Mouse (Mus musculus) megakaryocyte, embryonic 14.5 days (primary cell): ENCODE measurements at regions not wholly inside any gene's neighbourhood (a gene's known extent, or its start where the extent isn't known, plus 50 kb on each side); places are given as distances from the start of the nearest gene placed in this dataset.

Experiments used
- FLI1 ChIP-seq: IDR thresholded peaks from 2 replicates; pipeline ENCODE4 v1.6.1; 2012; ENCODE audit warnings: low read length, inconsistent platforms, mixed read lengths
- GATA1 ChIP-seq: IDR thresholded peaks from 3 replicates; pipeline ENCODE4 v1.6.1; 2012; ENCODE audit warnings: mixed read lengths, low read length, inconsistent platforms, borderline replicate concordance

DNA sequence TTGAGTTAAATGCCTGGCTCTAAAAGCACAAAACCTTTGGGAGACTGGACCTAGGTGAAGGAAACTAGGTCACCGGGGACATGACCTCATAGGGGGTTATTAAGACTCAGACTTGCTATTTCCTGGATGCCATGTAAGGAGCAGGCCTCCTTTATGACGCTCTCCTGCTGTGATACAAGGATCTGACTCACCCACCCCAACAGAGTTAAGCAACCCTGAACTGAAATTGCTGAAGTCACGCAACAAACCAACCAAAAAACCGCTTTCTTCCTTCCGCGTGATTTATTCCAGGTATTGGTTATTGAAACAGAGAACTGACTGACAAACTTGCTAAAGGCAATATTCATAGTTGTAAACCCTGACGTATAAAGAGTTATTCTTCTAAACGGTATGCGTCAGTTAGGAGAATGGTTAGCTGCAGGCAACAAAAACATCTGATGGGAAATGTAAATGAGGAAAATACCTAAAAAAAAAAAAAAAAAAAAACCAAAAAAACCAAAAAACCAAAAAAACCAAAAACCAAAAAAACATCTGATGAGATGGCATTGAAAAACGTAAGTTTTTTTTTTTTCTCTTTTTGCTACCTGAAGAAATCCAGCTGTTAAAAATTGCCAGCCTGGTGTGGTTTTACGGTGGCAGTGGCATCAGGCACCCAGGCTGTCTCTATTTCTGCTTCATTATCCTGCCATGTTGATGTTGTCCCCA is 67.5 kb upstream of the Smox start:
- TF ChIP-seq GATA1 (no peak), FLI1 (no peak)
